Mouse (Mus musculus) testis, adult 2 months (tissue): Measurements from ENCODE around the gene Dnajc22.

Experiments used
- CTCF ChIP-seq: fragments of 200-500 bp; IDR thresholded peaks from 2 replicates; pipeline ENCODE4 v1.5.1; 2012; ENCODE audit warnings: low read depth, mild to moderate bottlenecking, inconsistent platforms, low read length, moderate library complexity; ENCODE audit not compliant: control insufficient read depth, insufficient read depth, insufficient replicate concordance
- POLR2A ChIP-seq: fragments of 200-500 bp; IDR thresholded peaks from 2 replicates; pipeline ENCODE4 v1.6.1; 2012; ENCODE audit warnings: low read depth, mild to moderate bottlenecking, inconsistent platforms, low read length, moderate library complexity; ENCODE audit not compliant: control insufficient read depth

GRCm38 (mm10) chr15:99082322-99082721 is 10.6 kb upstream of the Dnajc22 start:
- no peak for TF ChIP-seq POLR2A
- TF ChIP-seq CTCF: no peak
